Mouse (Mus musculus): Measurements from ENCODE around the gene Mta1. TPM values are rescaled to one million over a fixed set of nuclear protein-coding genes. Genes with fewer than 3 reads are reported as not detected.
A peak's percentile ranks its signal among the peaks of the same experiment; 100 is the strongest.

Gene Mta1
- polyA plus RNA-seq, 1 experiment from 2014 or later = 17.2 TPM

- H3K27me3 ChIP-seq = no peaks in the 10 kb centered on the region
- 87% methylated on average over 5 of the region's 5 CpGs for WGBS
- H3K4me3 ChIP-seq (replicated peaks) = no peak overlapping the region
- H3K4me2 ChIP-seq (replicated peaks) = peak overlapping the region; percentile 93
- no peak overlapping the region for H3K27ac ChIP-seq
- H3K36me3 ChIP-seq = no peaks in the 10 kb centered on the region
- H3K4me1 ChIP-seq (replicated peaks) = peaks cover 58% of the 10 kb centered on the region
- ATAC-seq = no peak
- H3K9me3 ChIP-seq = peaks cover under 1% of the 10 kb centered on the region; the same call in 1 of the 2 replicates
- H3K9ac ChIP-seq (replicated peaks) = peak overlapping the region; percentile 11; the same call in 1 of the 2 replicates
Observed at GRCm38 (mm10) chr12:113100448-113101076, 2.5 kb downstream of the Mta1 start.

- no peak for ATAC-seq
- Histone ChIP-seq H3K4me2 (replicated peaks) (no peak overlapping the region), H3K36me3 (no peaks in the 10 kb centered on the region), H3K27ac (no peak overlapping the region), H3K9me3 (peaks cover 3% of the 10 kb centered on the region; the same call in 1 of the 2 replicates), H3K4me3 (replicated peaks) (no peak overlapping the region), H3K27me3 (no peaks in the 10 kb centered on the region), H3K9ac (replicated peaks) (0 out of 2 replicates have a peak overlapping the region, but pooled peaks have one; percentile 11), H3K4me1 (replicated peaks) (peaks cover 58% of the 10 kb centered on the region)
- 85% methylated on average over 9 of the region's 9 CpGs for WGBS
Observed at GRCm38 (mm10) chr12:113101251-113101960, 3.3 kb downstream of the Mta1 start.

- no peak overlapping the region for H3K4me2 ChIP-seq (replicated peaks)
- peaks cover 3% of the 10 kb centered on the region; the same call in 1 of the 2 replicates for H3K9me3 ChIP-seq
- H3K4me1 ChIP-seq (replicated peaks) = peaks cover 51% of the 10 kb centered on the region
- no peaks in the 10 kb centered on the region for H3K36me3 ChIP-seq
- ATAC-seq = peak; percentile 37; the same call in 1 of the 2 replicates
- WGBS = 62% methylated on average over 6 of the region's 6 CpGs
- H3K27ac ChIP-seq = no peak overlapping the region
- no peaks in the 10 kb centered on the region for H3K27me3 ChIP-seq
- no peak overlapping the region for H3K9ac ChIP-seq (replicated peaks)
- H3K4me3 ChIP-seq (replicated peaks) = no peak overlapping the region
Observed at GRCm38 (mm10) chr12:113102461-113102860, 4.4 kb downstream of the Mta1 start.

GRCm38 (mm10) chr12:113103846-113104451, 5.9 kb downstream of the Mta1 start:
- Histone ChIP-seq H3K4me2 (replicated peaks) (no peak overlapping the region), H3K27me3 (no peaks in the 10 kb centered on the region), H3K4me1 (replicated peaks) (peaks cover 44% of the 10 kb centered on the region), H3K9me3 (peaks cover 3% of the 10 kb centered on the region; the same call in 1 of the 2 replicates), H3K9ac (replicated peaks) (no peak overlapping the region), H3K27ac (no peak overlapping the region), H3K36me3 (no peaks in the 10 kb centered on the region), H3K4me3 (replicated peaks) (no peak overlapping the region)
- 87% methylated on average over 8 of the region's 8 CpGs for WGBS
- ATAC-seq = no peak

- WGBS = 90% methylated on average over 6 of the region's 6 CpGs
- peaks cover 30% of the 10 kb centered on the region for H3K4me1 ChIP-seq (replicated peaks)
- H3K27me3 ChIP-seq = no peaks in the 10 kb centered on the region
- H3K4me3 ChIP-seq (replicated peaks) = no peak overlapping the region
- H3K4me2 ChIP-seq (replicated peaks) = no peak overlapping the region
- H3K9ac ChIP-seq (replicated peaks) = no peak overlapping the region
- no peaks in the 10 kb centered on the region for H3K36me3 ChIP-seq
- H3K27ac ChIP-seq = no peak overlapping the region
- peaks cover 3% of the 10 kb centered on the region; the same call in 1 of the 2 replicates for H3K9me3 ChIP-seq
- ATAC-seq = no peak
Observed at GRCm38 (mm10) chr12:113106386-113106785, 8.3 kb downstream of the Mta1 start.

- Histone ChIP-seq H3K9ac (replicated peaks) (no peak overlapping the region), H3K36me3 (peaks cover 6% of the 10 kb centered on the region; the same call in 1 of the 2 replicates), H3K27ac (no peak overlapping the region), H3K9me3 (peaks cover 3% of the 10 kb centered on the region; the same call in 1 of the 2 replicates), H3K4me1 (replicated peaks) (peaks cover 26% of the 10 kb centered on the region), H3K27me3 (no peaks in the 10 kb centered on the region), H3K4me2 (replicated peaks) (no peak overlapping the region), H3K4me3 (replicated peaks) (no peak overlapping the region)
- WGBS = 86% methylated on average over 4 of the region's 4 CpGs
- no peak for ATAC-seq
Observed at GRCm38 (mm10) chr12:113107431-113108124, 9.5 kb downstream of the Mta1 start.

- Histone ChIP-seq H3K27me3 (no peaks in the 10 kb centered on the region), H3K4me2 (replicated peaks) (no peak overlapping the region), H3K4me3 (replicated peaks) (no peak overlapping the region), H3K9ac (replicated peaks) (no peak overlapping the region), H3K9me3 (peaks cover 3% of the 10 kb centered on the region; the same call in 1 of the 2 replicates), H3K36me3 (peaks cover 14% of the 10 kb centered on the region), H3K27ac (no peak overlapping the region), H3K4me1 (replicated peaks) (peaks cover 15% of the 10 kb centered on the region; the same call in 1 of the 2 replicates)
- 89% methylated on average over 17 of the region's 17 CpGs for WGBS
- ATAC-seq = 0 out of 2 replicates have a peak, but pooled peaks have one; percentile 21
Observed at GRCm38 (mm10) chr12:113108528-113109283, 10.6 kb downstream of the Mta1 start.

- Histone ChIP-seq H3K4me2 (replicated peaks) (no peak overlapping the region), H3K27ac (0 out of 2 replicates have a peak overlapping the region, but pooled peaks have one; percentile 5), H3K4me3 (replicated peaks) (no peak overlapping the region), H3K4me1 (replicated peaks) (peaks cover 9% of the 10 kb centered on the region; the same call in 1 of the 2 replicates), H3K36me3 (peaks cover 25% of the 10 kb centered on the region), H3K9me3 (peaks cover 3% of the 10 kb centered on the region; the same call in 1 of the 2 replicates), H3K9ac (replicated peaks) (no peak overlapping the region), H3K27me3 (no peaks in the 10 kb centered on the region)
- no peak for ATAC-seq
- 88% methylated on average over 10 of the region's 10 CpGs for WGBS
Observed at GRCm38 (mm10) chr12:113109801-113110200, 11.7 kb downstream of the Mta1 start.

GRCm38 (mm10) chr12:113114141-113114540, 16.1 kb downstream of the Mta1 start:
- Histone ChIP-seq H3K4me3 (replicated peaks) (no peak overlapping the region), H3K27ac (no peak overlapping the region), H3K9me3 (no peaks in the 10 kb centered on the region), H3K4me2 (replicated peaks) (no peak overlapping the region), H3K27me3 (no peaks in the 10 kb centered on the region), H3K36me3 (peaks cover 62% of the 10 kb centered on the region), H3K4me1 (replicated peaks) (peaks cover 7% of the 10 kb centered on the region; the same call in 1 of the 2 replicates), H3K9ac (replicated peaks) (no peak overlapping the region)
- WGBS = 93% methylated on average over 4 of the region's 4 CpGs
- ATAC-seq = no peak

- H3K4me2 ChIP-seq (replicated peaks) = no peak overlapping the region
Observed at GRCm38 (mm10) chr12:113114856-113115538, 16.9 kb downstream of the Mta1 start.

More at GRCm38 (mm10) chr12:113114856-113115538, 16.9 kb downstream of the Mta1 start:
- no peak overlapping the region for H3K4me3 ChIP-seq (replicated peaks)
- H3K27me3 ChIP-seq = no peaks in the 10 kb centered on the region
- no peaks in the 10 kb centered on the region for H3K4me1 ChIP-seq (replicated peaks)
- WGBS = 90% methylated on average over 16 of the region's 16 CpGs
- H3K27ac ChIP-seq = no peak overlapping the region
- H3K9me3 ChIP-seq = no peaks in the 10 kb centered on the region
- H3K36me3 ChIP-seq = peaks cover 67% of the 10 kb centered on the region
- ATAC-seq = no peak
- H3K9ac ChIP-seq (replicated peaks) = no peak overlapping the region

Measured in midbrain, embryonic 13.5 days (tissue).